Mouse (Mus musculus): ENCODE measurements at regions not wholly inside any gene's neighbourhood (a gene's known extent, or its start where the extent isn't known, plus 50 kb on each side); places are given as distances from the start of the nearest gene placed in this dataset.

DNA sequence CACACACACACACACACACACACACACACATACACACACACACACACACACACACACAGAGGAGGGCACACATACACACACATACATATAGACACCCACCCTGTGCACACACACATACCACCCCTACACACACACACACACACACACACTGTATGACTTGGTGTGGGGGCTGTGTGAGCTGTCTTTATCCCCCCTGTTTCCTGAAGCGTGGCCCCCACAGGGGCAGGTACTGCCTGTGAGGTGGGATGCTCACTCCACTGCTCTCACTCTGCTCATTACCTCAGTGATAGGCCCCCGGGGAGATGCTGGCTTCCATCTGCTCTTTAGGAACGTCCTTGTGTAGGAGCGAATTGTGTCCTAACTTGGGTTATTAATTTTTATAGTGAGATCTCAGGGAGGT, 157.7 kb downstream of the Ifng start:
- no peak for TF ChIP-seq CTCF (IDR thresholded peaks at IDR 0.05; ENCODE audit: low read depth, low read length)
- no peak for TF ChIP-seq POLR2A (IDR thresholded peaks at IDR 0.05; ENCODE audit: borderline replicate concordance, low read depth, low read length)
- no peak overlapping the region for H3K27ac ChIP-seq (ENCODE audit: insufficient read depth, low read depth, low read length)
- no peaks in the 10 kb centered on the region for H3K4me1 ChIP-seq (ENCODE audit: control insufficient read depth, insufficient read depth, low read length)
- no peak overlapping the region for H3K4me3 ChIP-seq (ENCODE audit: insufficient read depth, low read length)

DNA sequence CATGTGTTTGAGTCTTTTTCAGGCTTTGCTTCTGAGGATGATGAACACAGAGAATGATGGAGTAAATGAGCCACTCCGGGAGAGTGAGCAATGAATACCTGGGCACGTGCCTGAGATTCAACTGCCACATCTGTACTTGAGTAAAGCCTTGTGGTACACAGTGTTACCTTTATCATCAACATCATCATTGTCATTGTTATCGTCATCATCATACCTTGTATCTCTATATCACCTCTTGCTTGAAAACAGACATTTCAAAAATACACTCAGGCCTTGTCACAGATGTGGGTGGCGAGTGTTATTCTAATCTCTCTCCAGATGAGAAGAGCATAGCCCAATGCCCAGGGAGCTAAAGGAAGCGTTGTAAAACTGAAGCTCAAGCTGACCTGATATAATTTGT, 158.4 kb downstream of the Ifng start:
- TF ChIP-seq POLR2A (IDR thresholded peaks at IDR 0.05; ENCODE audit: borderline replicate concordance, low read depth, low read length): no peak
- TF ChIP-seq CTCF (IDR thresholded peaks at IDR 0.05; ENCODE audit: low read depth, low read length): no peak
- Histone ChIP-seq H3K27ac (ENCODE audit: insufficient read depth, low read depth, low read length) (no peak overlapping the region), H3K4me3 (ENCODE audit: insufficient read depth, low read length) (no peak overlapping the region), H3K4me1 (ENCODE audit: control insufficient read depth, insufficient read depth, low read length) (no peaks in the 10 kb centered on the region)

- TF ChIP-seq CTCF (IDR thresholded peaks at IDR 0.05; ENCODE audit: low read depth, low read length) (no peak), POLR2A (IDR thresholded peaks at IDR 0.05; ENCODE audit: borderline replicate concordance, low read depth, low read length) (no peak)
- Histone ChIP-seq H3K4me3 (ENCODE audit: insufficient read depth, low read length) (no peak overlapping the region), H3K4me1 (ENCODE audit: control insufficient read depth, insufficient read depth, low read length) (no peaks in the 10 kb centered on the region), H3K27ac (ENCODE audit: insufficient read depth, low read depth, low read length) (no peak overlapping the region)
These were observed 158.8 kb downstream of the Ifng start for GRCm38 (mm10) chr10:118599610-118600009.

GRCm38 (mm10) chr10:118602922-118603321, 162.1 kb downstream of the Ifng start:
- H3K4me3 ChIP-seq (ENCODE audit: insufficient read depth, low read length): no peak overlapping the region
- H3K27ac ChIP-seq (ENCODE audit: insufficient read depth, low read depth, low read length): no peak overlapping the region
- no peak for TF ChIP-seq POLR2A (IDR thresholded peaks at IDR 0.05; ENCODE audit: borderline replicate concordance, low read depth, low read length)
- no peaks in the 10 kb centered on the region for H3K4me1 ChIP-seq (ENCODE audit: control insufficient read depth, insufficient read depth, low read length)

DNA sequence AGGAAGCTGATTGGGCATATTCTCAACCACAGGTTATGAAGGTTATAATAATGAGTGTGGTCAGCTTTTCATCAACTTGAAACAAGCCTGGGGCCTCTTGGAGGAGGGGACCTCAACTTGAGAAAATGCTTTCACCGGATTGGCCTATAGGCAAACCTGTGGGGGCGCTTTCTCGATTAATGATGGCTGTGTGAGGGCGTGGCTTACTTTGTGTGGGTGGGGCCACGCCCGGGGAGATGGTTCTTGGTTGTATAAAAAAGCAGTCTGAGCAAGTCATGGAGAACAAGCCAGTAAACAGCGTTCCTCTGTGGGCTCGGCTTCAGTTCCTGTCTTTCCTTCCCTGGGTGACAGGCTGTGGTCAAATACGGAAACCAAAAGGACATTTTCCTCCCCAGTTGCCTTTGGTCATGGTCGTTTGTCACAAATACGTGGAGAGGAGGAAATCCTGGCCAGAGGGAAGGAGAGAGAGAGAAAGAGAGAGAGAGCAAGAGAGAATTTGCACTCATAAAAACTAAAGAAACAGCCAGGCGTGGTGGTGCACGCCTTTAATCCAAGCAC, 163.1 kb downstream of the Ifng start:
- no peak for TF ChIP-seq CTCF (IDR thresholded peaks at IDR 0.05; ENCODE audit: low read depth, low read length)
- no peak for TF ChIP-seq POLR2A (IDR thresholded peaks at IDR 0.05; ENCODE audit: borderline replicate concordance, low read depth, low read length)
- Histone ChIP-seq H3K27ac (ENCODE audit: insufficient read depth, low read depth, low read length) (no peak overlapping the region), H3K4me1 (ENCODE audit: control insufficient read depth, insufficient read depth, low read length) (no peaks in the 10 kb centered on the region; the same call in 1 of the 2 replicates), H3K4me3 (ENCODE audit: insufficient read depth, low read length) (no peak overlapping the region)

DNA sequence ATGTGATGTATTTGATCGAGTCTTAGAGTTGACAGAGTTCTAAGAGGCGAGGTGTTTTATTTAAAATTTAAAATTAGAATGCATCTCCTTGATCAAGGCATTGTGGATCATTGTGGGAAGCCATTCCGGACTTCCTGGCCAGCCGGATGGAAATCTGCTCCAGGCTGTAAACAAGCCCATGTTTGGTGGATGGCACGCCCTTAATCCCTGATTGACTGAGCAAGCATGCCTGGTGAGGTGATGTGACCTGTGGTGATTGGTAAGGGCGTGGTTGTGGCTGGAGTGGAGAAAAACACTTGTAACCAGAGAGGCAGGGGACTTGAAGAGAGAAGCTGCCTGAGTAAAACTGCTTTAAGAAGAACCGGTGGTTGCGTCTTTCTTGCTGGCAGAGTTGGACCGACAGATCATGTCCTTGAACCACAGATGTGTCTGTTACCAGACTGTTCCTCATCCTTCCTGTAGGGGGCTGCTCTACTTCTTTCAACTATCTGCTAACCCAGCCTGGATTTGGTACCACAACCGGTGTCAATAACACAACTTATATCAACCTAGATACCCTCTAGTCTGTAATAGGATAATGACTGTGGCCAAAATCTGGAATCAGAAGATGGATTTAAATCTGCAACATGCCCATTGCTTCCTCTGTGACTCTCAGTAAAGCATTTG, 164.4 kb downstream of the Ifng start:
- H3K27ac ChIP-seq (ENCODE audit: insufficient read depth, low read depth, low read length): no peak overlapping the region
- no peak overlapping the region for H3K4me3 ChIP-seq (ENCODE audit: insufficient read depth, low read length)
- TF ChIP-seq CTCF (IDR thresholded peaks at IDR 0.05; ENCODE audit: low read depth, low read length): no peak
- no peak for TF ChIP-seq POLR2A (IDR thresholded peaks at IDR 0.05; ENCODE audit: borderline replicate concordance, low read depth, low read length)
- H3K4me1 ChIP-seq (ENCODE audit: control insufficient read depth, insufficient read depth, low read length): no peaks in the 10 kb centered on the region; the same call in 1 of the 2 replicates

- Histone ChIP-seq H3K4me1 (ENCODE audit: control insufficient read depth, insufficient read depth, low read length) (peaks cover 2% of the 10 kb centered on the region; the same call in 1 of the 2 replicates), H3K4me3 (ENCODE audit: insufficient read depth, low read length) (no peak overlapping the region), H3K27ac (ENCODE audit: insufficient read depth, low read depth, low read length) (no peak overlapping the region)
- TF ChIP-seq CTCF (IDR thresholded peaks at IDR 0.05; ENCODE audit: low read depth, low read length): no peak
- no peak for TF ChIP-seq POLR2A (IDR thresholded peaks at IDR 0.05; ENCODE audit: borderline replicate concordance, low read depth, low read length)
These were observed 166.6 kb downstream of the Ifng start for GRCm38 (mm10) chr10:118607418-118607817.

GRCm38 (mm10) chr10:118608376-118609145, 167.7 kb downstream of the Ifng start:
- TF ChIP-seq CTCF (IDR thresholded peaks at IDR 0.05; ENCODE audit: low read depth, low read length): no peak
- H3K27ac ChIP-seq (ENCODE audit: insufficient read depth, low read depth, low read length): no peak overlapping the region
- H3K4me3 ChIP-seq (ENCODE audit: insufficient read depth, low read length): no peak overlapping the region
- H3K4me1 ChIP-seq (ENCODE audit: control insufficient read depth, insufficient read depth, low read length): peaks cover 2% of the 10 kb centered on the region; the same call in 1 of the 2 replicates

DNA sequence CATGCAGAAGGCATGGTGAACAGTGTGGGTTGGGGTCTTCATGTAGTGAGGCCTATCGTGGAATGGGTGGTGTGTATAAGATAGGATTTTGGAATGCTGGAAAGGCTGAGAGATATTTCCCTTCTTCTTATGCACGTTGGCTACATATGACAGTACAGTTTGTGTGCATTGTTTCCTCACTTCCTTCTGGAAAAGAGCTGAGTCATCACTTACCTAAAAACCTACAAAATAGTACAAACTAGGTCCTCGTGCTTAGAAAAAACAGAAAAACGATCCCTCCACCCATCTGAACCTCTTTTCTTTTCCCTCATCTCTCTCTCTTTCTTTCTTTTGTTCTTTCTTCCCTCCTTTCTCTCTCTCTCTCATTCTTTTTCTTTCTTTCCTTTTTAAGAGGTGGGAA, 168.3 kb downstream of the Ifng start:
- TF ChIP-seq POLR2A (IDR thresholded peaks at IDR 0.05; ENCODE audit: borderline replicate concordance, low read depth, low read length) (no peak), CTCF (IDR thresholded peaks at IDR 0.05; ENCODE audit: low read depth, low read length) (no peak)
- peaks cover 2% of the 10 kb centered on the region; the same call in 1 of the 2 replicates for H3K4me1 ChIP-seq (ENCODE audit: control insufficient read depth, insufficient read depth, low read length)
- H3K27ac ChIP-seq (ENCODE audit: insufficient read depth, low read depth, low read length): no peak overlapping the region
- H3K4me3 ChIP-seq (ENCODE audit: insufficient read depth, low read length): no peak overlapping the region

GRCm38 (mm10) chr10:118610868-118611461, 170.1 kb downstream of the Ifng start:
- no peak overlapping the region for H3K27ac ChIP-seq (ENCODE audit: insufficient read depth, low read depth, low read length)
- TF ChIP-seq CTCF (IDR thresholded peaks at IDR 0.05; ENCODE audit: low read depth, low read length): no peak
- no peak for TF ChIP-seq POLR2A (IDR thresholded peaks at IDR 0.05; ENCODE audit: borderline replicate concordance, low read depth, low read length)

More at GRCm38 (mm10) chr10:118610868-118611461, 170.1 kb downstream of the Ifng start:
- H3K4me3 ChIP-seq (ENCODE audit: insufficient read depth, low read length): no peak overlapping the region
- peaks cover 2% of the 10 kb centered on the region; the same call in 1 of the 2 replicates for H3K4me1 ChIP-seq (ENCODE audit: control insufficient read depth, insufficient read depth, low read length)
